9 mouse cellular contexts compared by ENCODE assay signal in genomic region chr19:7278200-7278906, GRCm38 (mm10). TPM values are rescaled to one million over a fixed set of nuclear protein-coding genes. Genes with fewer than 3 reads are reported as not detected.
DNase-seq lines count a peak whose midpoint lies in the region; ATAC-seq and TF ChIP-seq lines count a peak whose summit lies in the region.
"Had no signal": no experiment of that assay in that cellular context is flagged by ENCODE, and none has a peak within 500 bp of the region (broad histone marks: within the 10 kb centered on the region; RNA-seq: fewer than 3 reads in every experiment).

No protein-coding gene starts in this region.

- H3K9ac ChIP-seq in heart, embryonic 16.5 days (ENCODE audit: low read length), result no peak overlapping the region
- H3K9ac ChIP-seq in heart, embryonic 12.5 days, result no peak overlapping the region
- H3K9ac ChIP-seq in midbrain, embryonic 14.5 days (replicated peaks; ENCODE audit: low read length), result peak overlapping the region; percentile 36; the same call in 1 of the 2 replicates
- no peak overlapping the region for H3K9ac ChIP-seq in intestine, embryonic 15.5 days

- H3K36me3 ChIP-seq in heart, embryonic 16.5 days (ENCODE audit: control insufficient read depth, insufficient read depth), result peaks cover 44% of the 10 kb centered on the region
- peaks cover 89% of the 10 kb centered on the region for H3K36me3 ChIP-seq in heart, embryonic 12.5 days
- peaks cover 98% of the 10 kb centered on the region for H3K36me3 ChIP-seq in hindbrain, embryonic 10.5 days
- peaks cover 84% of the 10 kb centered on the region for H3K36me3 ChIP-seq in midbrain, embryonic 14.5 days (ENCODE audit: control insufficient read depth, insufficient read depth, low read length)
- peaks cover 50% of the 10 kb centered on the region for H3K36me3 ChIP-seq in intestine, embryonic 15.5 days

- no peak overlapping the region for H3K4me3 ChIP-seq in heart, embryonic 16.5 days (ENCODE audit: low read length)
- H3K4me3 ChIP-seq in heart, embryonic 12.5 days, result no peak overlapping the region
- no peak overlapping the region for H3K4me3 ChIP-seq in cortical plate, adult 2 months (ENCODE audit: insufficient read depth, low read length)
- no peak overlapping the region for H3K4me3 ChIP-seq in hindbrain, embryonic 10.5 days
- no peak overlapping the region for H3K4me3 ChIP-seq in midbrain, embryonic 14.5 days (replicated peaks; ENCODE audit: low read depth, low read length)
- no peak overlapping the region for H3K4me3 ChIP-seq in intestine, embryonic 15.5 days (replicated peaks)

- no peak for TF ChIP-seq POLR2A in cortical plate, adult 2 months (IDR thresholded peaks at IDR 0.05; ENCODE audit: extremely low read depth, insufficient read depth, low read length)

- peaks cover 21% of the 10 kb centered on the region for H3K4me1 ChIP-seq in heart, embryonic 16.5 days (ENCODE audit: control insufficient read depth, insufficient read depth, low read length)
- peaks cover 40% of the 10 kb centered on the region for H3K4me1 ChIP-seq in heart, embryonic 12.5 days (replicated peaks)
- H3K4me1 ChIP-seq in cortical plate, adult 2 months (ENCODE audit: control insufficient read depth, insufficient read depth, low read length), result peaks cover 14% of the 10 kb centered on the region
- peaks cover 49% of the 10 kb centered on the region for H3K4me1 ChIP-seq in hindbrain, embryonic 10.5 days (replicated peaks)
- H3K4me1 ChIP-seq in midbrain, embryonic 14.5 days (ENCODE audit: control insufficient read depth, insufficient read depth, low read length), result peaks cover 13% of the 10 kb centered on the region
- H3K4me1 ChIP-seq in intestine, embryonic 15.5 days (replicated peaks), result peaks cover 26% of the 10 kb centered on the region

- WGBS in heart, embryonic 16.5 days, result 77% methylated on average over 6 of the region's 6 CpGs
- 81% methylated on average over 6 of the region's 6 CpGs for WGBS in heart, embryonic 12.5 days
- WGBS in hindbrain, embryonic 10.5 days, result 83% methylated on average over 6 of the region's 6 CpGs
- 72% methylated on average over 6 of the region's 6 CpGs for WGBS in midbrain, embryonic 14.5 days
- 81% methylated on average over 6 of the region's 6 CpGs for WGBS in intestine, embryonic 15.5 days

- ATAC-seq in heart, embryonic 16.5 days (replicated peaks; ENCODE audit: extremely low read depth, insufficient read depth, low FRiP score), result no peak
- ATAC-seq in heart, embryonic 12.5 days (ENCODE audit: insufficient number of reproducible peaks, low FRiP score), result no peak
- no peak for ATAC-seq in midbrain, embryonic 14.5 days (ENCODE audit: low FRiP score, low TSS enrichment)
- ATAC-seq in intestine, embryonic 15.5 days, result no peak

- H3K9me3 ChIP-seq in heart, embryonic 16.5 days (replicated peaks; ENCODE audit: control insufficient read depth, low read length), result no peaks in the 10 kb centered on the region
- no peaks in the 10 kb centered on the region for H3K9me3 ChIP-seq in heart, embryonic 12.5 days (replicated peaks)
- H3K9me3 ChIP-seq in hindbrain, embryonic 10.5 days, result no peaks in the 10 kb centered on the region
- H3K9me3 ChIP-seq in midbrain, embryonic 14.5 days (ENCODE audit: control insufficient read depth, low read length), result no peaks in the 10 kb centered on the region
- H3K9me3 ChIP-seq in intestine, embryonic 15.5 days, result no peaks in the 10 kb centered on the region

- no peak overlapping the region for H3K4me2 ChIP-seq in heart, embryonic 16.5 days (ENCODE audit: low read depth, low read length)
- H3K4me2 ChIP-seq in heart, embryonic 12.5 days, result no peak overlapping the region
- no peak overlapping the region for H3K4me2 ChIP-seq in midbrain, embryonic 14.5 days (ENCODE audit: low read length)
- H3K4me2 ChIP-seq in intestine, embryonic 15.5 days (replicated peaks), result no peak overlapping the region

- 0 out of 2 replicates have a peak overlapping the region, but pooled peaks have one; percentile 25 for H3K27ac ChIP-seq in heart, embryonic 16.5 days (ENCODE audit: low read length)
- H3K27ac ChIP-seq in heart, embryonic 12.5 days (ENCODE audit: poor library complexity, severe bottlenecking), result no peak overlapping the region
- H3K27ac ChIP-seq in cortical plate, adult 2 months (ENCODE audit: insufficient read depth, low read length), result peak overlapping the region; percentile 71
- H3K27ac ChIP-seq in hindbrain, embryonic 10.5 days, result peak overlapping the region; percentile 46; the same call in 1 of the 2 replicates
- peak overlapping the region; percentile 66 for H3K27ac ChIP-seq in midbrain, embryonic 14.5 days (replicated peaks; ENCODE audit: low read depth, low read length)
- no peak overlapping the region for H3K27ac ChIP-seq in intestine, embryonic 15.5 days

- H3K27me3 ChIP-seq in heart, embryonic 16.5 days (ENCODE audit: control insufficient read depth, insufficient read depth, low read length), result no peaks in the 10 kb centered on the region
- no peaks in the 10 kb centered on the region for H3K27me3 ChIP-seq in heart, embryonic 12.5 days (replicated peaks)
- no peaks in the 10 kb centered on the region for H3K27me3 ChIP-seq in hindbrain, embryonic 10.5 days (ENCODE audit: insufficient read depth, poor library complexity, severe bottlenecking)
- no peaks in the 10 kb centered on the region for H3K27me3 ChIP-seq in midbrain, embryonic 14.5 days (ENCODE audit: control insufficient read depth, insufficient read depth, low read length)
- no peaks in the 10 kb centered on the region for H3K27me3 ChIP-seq in intestine, embryonic 15.5 days (replicated peaks)

- TF ChIP-seq CTCF in cortical plate, adult 2 months (IDR thresholded peaks at IDR 0.05; ENCODE audit: extremely low read depth, insufficient read depth, low read length), result no peak

- no peak for DNase-seq in hindbrain, embryonic 10.5 days (ENCODE audit: low spot score)
- no peak for DNase-seq in midbrain, embryonic 14.5 days
- DNase-seq in adrenal gland, adult 18-20 months (ENCODE audit: low spot score in 2 of 2), result no peak
- DNase-seq in layer of hippocampus, postnatal 10 days (ENCODE audit: low spot score in 2 of 2), result no peak
- DNase-seq: layer of hippocampus, adult 9-11 months had no signal

RNA-seq across cellular contexts. Expression of gene Rcor2, which starts 11.2 kb away (rescaled TPM):
- 11.9 and 18.0 TPM in 2 replicates for polyA plus RNA-seq in heart, embryonic 16.5 days (2015; fragmentation: Nextera tagmentation; extraction: Ambion mirVana)
- 16.3 and 16.5 TPM in 2 replicates for polyA plus RNA-seq in heart, embryonic 12.5 days (2016; fragmentation: Nextera tagmentation; extraction: Ambion mirVana)
- 18.9 and 21.8 TPM in 2 replicates for polyA plus RNA-seq in cortical plate, adult 2 months (2012; rRNA removed)
- 72.0 and 79.1 TPM in 2 replicates for polyA plus RNA-seq in hindbrain, embryonic 10.5 days (2016; fragmentation: Nextera tagmentation; extraction: Ambion mirVana)
- 23.1 and 26.6 TPM in 2 replicates for polyA plus RNA-seq in midbrain, embryonic 14.5 days (2014; fragmentation: Nextera tagmentation; extraction: Ambion mirVana)
- total RNA-seq in adrenal gland, adult 18-20 months (2021), result 1 to 10 TPM; 1.5 to 2.5 TPM
- polyA plus RNA-seq in intestine, embryonic 15.5 days (2015; fragmentation: Nextera tagmentation; extraction: Ambion mirVana), result 12.1 and 12.8 TPM in 2 replicates
- total RNA-seq in layer of hippocampus, postnatal 10 days (2021), result 10 to 100 TPM; 22.7 to 24.1 TPM

RNA-seq across cellular contexts. Expression of gene Naa40, which starts 37.4 kb away (rescaled TPM):
- 59.3 and 61.1 TPM in 2 replicates for polyA plus RNA-seq in heart, embryonic 16.5 days (2015; fragmentation: Nextera tagmentation; extraction: Ambion mirVana)
- polyA plus RNA-seq in heart, embryonic 12.5 days (2016; fragmentation: Nextera tagmentation; extraction: Ambion mirVana), result 64.1 and 66.3 TPM in 2 replicates
- polyA plus RNA-seq in cortical plate, adult 2 months (2012; rRNA removed), result 62.4 and 64.7 TPM in 2 replicates
- 89.8 and 96.5 TPM in 2 replicates for polyA plus RNA-seq in hindbrain, embryonic 10.5 days (2016; fragmentation: Nextera tagmentation; extraction: Ambion mirVana)
- 68.6 and 77.8 TPM in 2 replicates for polyA plus RNA-seq in midbrain, embryonic 14.5 days (2014; fragmentation: Nextera tagmentation; extraction: Ambion mirVana)
- total RNA-seq in adrenal gland, adult 18-20 months (2021), result 10 to 100 TPM; 18.6 to 20.7 TPM
- polyA plus RNA-seq in intestine, embryonic 15.5 days (2015; fragmentation: Nextera tagmentation; extraction: Ambion mirVana), result 49.8 and 52.9 TPM in 2 replicates
- 10 to 100 TPM; 36.3 to 45.6 TPM for total RNA-seq in layer of hippocampus, postnatal 10 days (2021)

Comparison
In these comparisons a context has a peak if more than half of its experiments do, and no peak if none do; other contexts are left out.
1. H3K27ac ChIP-seq: peak in heart, embryonic 16.5 days (single experiment), cortical plate, adult 2 months (single experiment), hindbrain, embryonic 10.5 days (single experiment) and midbrain, embryonic 14.5 days (single experiment); none in heart, embryonic 12.5 days (single experiment) and intestine, embryonic 15.5 days (single experiment).